Mouse (Mus musculus): Measurements from ENCODE around the gene Meaf6.

- TF ChIP-seq CTCF (IDR thresholded peaks at IDR 0.05; ENCODE audit: low read depth), result no peak
- TF ChIP-seq EP300 (optimal IDR thresholded peaks at IDR 0.05), result no peak
Observed at GRCm38 (mm10) chr4:125115081-125115480, 30.1 kb downstream of the Meaf6 start.

All from stomach, postnatal 0 days (tissue).